Mouse (Mus musculus): ENCODE results near the gene Kcnmb4.

GRCm38 (mm10) chr10:116426176-116426575 is 47.5 kb downstream of the Kcnmb4 start:
- TF ChIP-seq CTCF (IDR thresholded peaks at IDR 0.05; ENCODE audit: borderline replicate concordance, extremely low read depth, insufficient read depth, insufficient read length) (no peak), POLR2A (IDR thresholded peaks at IDR 0.05; ENCODE audit: borderline replicate concordance, extremely low read depth, insufficient read depth, insufficient read length, poor library complexity, severe bottlenecking) (no peak)

All from brain, embryonic 14.5 days (tissue).